Mouse (Mus musculus) gastrocnemius, adult 18-20 months (tissue): Measurements from ENCODE around the gene Lgals9. TPM values are rescaled to one million over a fixed set of nuclear protein-coding genes. Genes with fewer than 3 reads are reported as not detected.

Experiments used
- DNase-seq: peaks from one replicate; pipeline ENCODE4 v3.0.0; 2021; ENCODE audit warnings: low spot score
- total RNA-seq, 2 experiments: library from RNA; stranded (reverse); gene quantifications; 2 replicates each; pipeline ENCODE4 v1.2.3; 2021

Lgals9 gene
- total RNA-seq, 2 experiments from 2014 or later = 6.0 to 9.3 TPM

DNA sequence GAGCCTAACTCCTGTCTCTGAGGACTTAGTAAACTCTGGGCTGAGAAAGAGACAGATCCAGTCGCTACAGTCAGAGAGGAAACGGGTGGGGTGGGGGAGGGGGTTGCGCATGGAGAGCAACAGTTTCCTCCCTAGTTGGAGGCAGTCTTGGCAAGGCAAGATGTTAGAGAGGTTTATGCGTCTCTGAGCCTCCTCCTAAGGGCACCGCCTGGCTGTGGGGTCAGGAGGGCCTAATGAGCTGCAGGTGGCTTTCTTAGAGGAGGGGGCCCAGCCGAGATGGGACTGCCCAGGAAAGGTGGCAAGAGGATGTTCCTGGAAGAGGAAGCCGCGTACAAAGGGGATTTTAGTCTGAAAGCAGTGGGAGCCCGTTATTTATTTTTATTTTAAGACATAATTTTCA, 60.6 kb downstream of the Lgals9 start:
- no peak for DNase-seq

DNA sequence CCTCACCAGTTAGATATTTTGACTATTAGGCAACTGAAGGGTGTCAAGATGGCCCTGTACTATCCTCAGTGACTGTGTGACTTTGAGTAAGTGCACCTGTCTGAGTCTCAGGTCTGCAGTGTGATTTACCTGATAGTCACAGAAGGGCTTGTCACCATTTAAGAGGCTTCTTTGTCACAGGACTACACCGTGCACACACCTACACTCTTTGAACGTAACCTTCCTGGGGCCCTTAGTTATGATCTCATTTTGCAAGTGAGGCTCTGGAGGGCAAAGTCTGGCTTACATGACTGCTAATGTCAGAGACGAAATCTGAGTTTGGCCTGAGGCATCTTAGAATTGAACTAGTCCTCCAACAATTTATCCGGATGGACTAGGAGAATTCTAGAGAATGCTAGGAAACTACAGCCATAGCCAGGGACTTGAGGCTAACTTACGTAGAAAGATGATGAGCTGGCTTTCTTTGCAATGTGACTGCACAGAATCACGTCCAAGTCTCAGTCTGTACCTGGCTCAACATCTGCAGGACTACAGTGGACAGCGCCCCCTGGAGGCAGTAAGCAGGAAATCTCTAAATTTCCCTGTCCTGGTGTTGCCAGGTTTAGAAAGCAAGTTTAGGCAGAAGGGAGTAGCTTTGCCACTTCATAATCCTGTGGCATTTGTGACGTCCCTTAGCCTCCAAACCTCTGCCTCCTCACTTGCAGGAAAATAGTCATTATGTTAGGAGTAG, 61.9 kb downstream of the Lgals9 start:
- peak; percentile 24 for DNase-seq

DNA sequence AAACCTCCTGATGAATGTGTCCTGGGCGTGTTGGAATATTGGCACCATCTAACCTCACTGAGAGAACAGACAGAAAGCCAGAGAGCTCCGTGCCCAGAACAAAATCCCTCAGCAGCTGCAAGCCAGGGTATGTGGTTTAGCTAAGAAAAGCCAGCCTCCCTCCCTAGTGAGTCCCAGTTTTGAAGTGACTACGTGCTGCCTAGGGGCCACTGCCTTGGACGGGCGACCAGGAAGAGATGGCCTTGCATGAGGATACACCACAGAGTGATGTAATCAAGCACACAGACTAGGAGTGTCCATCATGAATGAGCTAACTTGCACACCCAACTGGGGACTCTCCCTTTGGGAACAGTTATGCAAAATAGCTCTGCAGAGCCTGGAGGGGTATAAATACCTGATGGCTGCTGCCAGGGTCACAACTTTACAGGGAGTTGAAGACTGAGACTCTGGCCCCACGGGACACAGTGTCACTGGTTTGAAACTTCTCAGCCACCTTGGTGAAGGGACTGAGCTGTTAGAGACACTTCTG, 64.3 kb downstream of the Lgals9 start, which contains the start of gene Nos2:
Gene Nos2 (plus strand): TSS at position 377 of the 529 bp plus-strand sequence.
- DNase-seq = no peak

DNA sequence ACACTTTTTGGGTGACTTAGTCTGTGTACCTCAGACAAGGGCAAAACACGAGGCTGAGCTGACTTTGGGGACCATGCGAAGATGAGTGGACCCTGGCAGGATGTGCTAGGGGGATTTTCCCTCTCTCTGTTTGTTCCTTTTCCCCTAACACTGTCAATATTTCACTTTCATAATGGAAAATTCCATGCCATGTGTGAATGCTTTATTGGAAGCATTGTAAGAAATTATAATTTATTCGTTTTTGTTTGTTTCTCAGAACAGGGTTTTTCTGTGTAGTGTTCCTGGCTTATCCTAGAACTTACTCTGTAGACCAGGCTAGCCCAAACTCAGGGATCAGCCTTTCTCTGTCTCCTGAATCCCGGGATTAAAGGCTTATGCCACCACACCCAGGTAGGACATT, 65.0 kb downstream of the Lgals9 start:
- DNase-seq = no peak

DNA sequence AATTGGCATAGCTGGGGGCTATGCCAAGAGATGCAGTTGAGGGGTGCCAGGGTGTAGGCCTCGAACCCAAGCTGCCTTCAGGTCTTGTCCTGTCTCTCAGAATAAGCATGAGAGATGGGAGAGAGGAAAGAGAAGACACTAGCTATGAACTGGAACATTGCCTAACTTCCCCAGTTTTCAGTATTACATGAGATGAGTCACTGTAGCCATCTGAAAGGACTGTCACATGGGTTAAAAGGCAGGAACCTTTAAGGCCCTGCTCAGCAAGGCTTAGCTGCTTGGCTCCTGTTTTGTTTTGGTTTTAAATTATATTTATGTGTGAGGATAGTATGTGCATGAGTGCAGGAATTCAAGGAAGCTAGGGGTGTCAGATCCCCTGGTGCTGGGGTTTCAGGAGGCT, 68.3 kb downstream of the Lgals9 start:
- no peak for DNase-seq

DNA sequence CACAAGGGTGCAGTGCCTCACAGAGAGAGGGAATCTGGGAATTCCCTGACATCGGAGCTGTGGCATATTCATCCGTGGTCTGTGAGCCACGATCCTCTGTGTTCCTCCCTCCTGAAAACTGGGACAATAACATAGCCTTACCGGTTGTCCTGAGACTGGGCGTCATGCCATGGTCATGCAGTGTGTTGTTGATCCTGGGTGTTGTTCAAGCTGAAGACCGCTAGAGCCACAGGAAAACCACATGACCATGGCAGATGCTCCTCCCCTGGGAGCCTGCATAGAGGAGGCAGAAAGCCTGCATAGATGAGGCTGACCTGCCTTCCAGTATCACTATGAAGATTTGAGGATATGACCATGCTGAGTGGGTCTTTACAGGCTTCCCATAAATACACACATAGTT, 69.3 kb downstream of the Lgals9 start:
- no peak for DNase-seq

Other genes starting within 250 kb of the Lgals9 start
- 10 to 100 TPM; 11.1 to 11.8 TPM for gene Ccnq, start 233.2 kb downstream of the Lgals9 start, total RNA-seq
- 10 to 100 TPM; 12.3 to 17.3 TPM for gene Lyrm9, start 158.4 kb downstream of the Lgals9 start, total RNA-seq
- 1 to 10 TPM in 1 of 2 experiments, under 1 TPM in 1; 0.66 to 1.7 TPM for gene Nos2, start 64.2 kb downstream of the Lgals9 start, total RNA-seq
- gene Ksr1, start 161.5 kb upstream of the Lgals9 start, total RNA-seq = 100 to 1,000 TPM; 103 to 116 TPM